Mouse (Mus musculus) G1E-ER4 (cell line): Measurements from ENCODE around the gene Cldn19. TPM values are rescaled to one million over a fixed set of nuclear protein-coding genes. Genes with fewer than 3 reads are reported as not detected.

Source experiments
- GATA1 ChIP-seq: IDR thresholded peaks from one replicate; pipeline ENCODE4 v1.8.0; 2012; ENCODE audit warnings: low read length, inconsistent platforms
- polyA plus RNA-seq: library from polyadenylated mRNA; stranded (reverse); fragments of >175 nt; gene quantifications from 2 replicates; pipeline ENCODE4 v1.2.3, GENCODE M21; 2012

The Cldn19 gene
- polyA plus RNA-seq, 1 experiment, result not detected

GRCm38 (mm10) chr4:119246688-119247225 is 8.5 kb upstream of the Cldn19 start:
- no peak for TF ChIP-seq GATA1

GRCm38 (mm10) chr4:119247462-119248235 is 7.6 kb upstream of the Cldn19 start:
- no peak for TF ChIP-seq GATA1

GRCm38 (mm10) chr4:119248407-119248965 is 6.7 kb upstream of the Cldn19 start:
- TF ChIP-seq GATA1, result no peak

- no peak for TF ChIP-seq GATA1
Observed at GRCm38 (mm10) chr4:119252025-119252808, 3.0 kb upstream of the Cldn19 start.

- no peak for TF ChIP-seq GATA1
Observed at GRCm38 (mm10) chr4:119254012-119254618, 1.1 kb upstream of the Cldn19 start.

- no peak for TF ChIP-seq GATA1
Observed at GRCm38 (mm10) chr4:119257083-119257482, 1.9 kb downstream of the Cldn19 start.

- no peak for TF ChIP-seq GATA1
Observed at GRCm38 (mm10) chr4:119259344-119260254, 4.4 kb downstream of the Cldn19 start.

GRCm38 (mm10) chr4:119261087-119261713 is 6.0 kb downstream of the Cldn19 start:
- no peak for TF ChIP-seq GATA1

- TF ChIP-seq GATA1, result no peak
Observed at GRCm38 (mm10) chr4:119262483-119262882, 7.3 kb downstream of the Cldn19 start.

- no peak for TF ChIP-seq GATA1
Observed at GRCm38 (mm10) chr4:119263459-119263858, 8.2 kb downstream of the Cldn19 start.

- no peak for TF ChIP-seq GATA1
Observed at GRCm38 (mm10) chr4:119266606-119267005, 11.4 kb downstream of the Cldn19 start.

- TF ChIP-seq GATA1, result no peak
Observed at GRCm38 (mm10) chr4:119274627-119275026, 19.4 kb downstream of the Cldn19 start.

- no peak for TF ChIP-seq GATA1
Observed at GRCm38 (mm10) chr4:119275226-119275625, 20.0 kb downstream of the Cldn19 start.

- TF ChIP-seq GATA1, result no peak
Observed at GRCm38 (mm10) chr4:119275726-119276125, 20.5 kb downstream of the Cldn19 start.

- TF ChIP-seq GATA1, result no peak
Observed at GRCm38 (mm10) chr4:119284861-119285260, 29.6 kb downstream of the Cldn19 start.
